Mouse (Mus musculus) ES-E14 (cell line): ENCODE results near the gene Mef2c. TPM values are rescaled to one million over a fixed set of nuclear protein-coding genes. Genes with fewer than 3 reads are reported as not detected.

Experiments used
- DNase-seq: peaks from one replicate; pipeline ENCODE4 v3.0.0-alpha.2; 2013; ENCODE audit warnings: low read depth, low spot score
- H3K27ac ChIP-seq: 2 replicates; pipeline ENCODE4 v1.5.1; 2012; ENCODE audit warnings: low read depth, mild to moderate bottlenecking, low read length, moderate library complexity, mixed read lengths; ENCODE audit not compliant: poor library complexity, insufficient read depth, severe bottlenecking
- H3K36me3 ChIP-seq: 2 replicates; pipeline ENCODE4 v1.6.1; 2012; ENCODE audit warnings: mild to moderate bottlenecking, low read length, moderate library complexity, mixed read lengths; ENCODE audit not compliant: control insufficient read depth, poor library complexity, insufficient read depth, severe bottlenecking
- H3K4me1 ChIP-seq, 2 experiments: fragments of 150-350 bp in 1 of 2; sonication (generic) in 1 of 2; 2 replicates each; pipeline ENCODE4 v1.6.1; 2012; ENCODE audit warnings: low read length in 2 of 2, mild to moderate bottlenecking in 1 of 2, mixed read lengths in 1 of 2; ENCODE audit not compliant: control insufficient read depth in 2 of 2, insufficient read depth in 2 of 2, poor library complexity in 1 of 2
- H3K4me3 ChIP-seq, 2 experiments: fragments of 150-350 bp in 1 of 2; sonication (generic) in 1 of 2; 2 replicates each; pipeline ENCODE4 v1.5.1; 2012; ENCODE audit warnings: low read length in 2 of 2, low read depth in 1 of 2, mild to moderate bottlenecking in 1 of 2, mixed read lengths in 1 of 2; ENCODE audit not compliant: insufficient read depth in 1 of 2, poor library complexity in 1 of 2, severe bottlenecking in 1 of 2
- H3K9ac ChIP-seq: 2 replicates; pipeline ENCODE4 v1.6.1; 2012; ENCODE audit warnings: low read depth, mild to moderate bottlenecking, low read length, mixed read lengths; ENCODE audit not compliant: poor library complexity, insufficient read depth, severe bottlenecking
- H3K9me3 ChIP-seq: fragments of 150-350 bp; sonication (generic); 2 replicates; pipeline ENCODE4 v1.6.1; 2012; ENCODE audit warnings: low read depth, mild to moderate bottlenecking, low read length; ENCODE audit not compliant: control insufficient read depth, insufficient read depth
- CHD2 ChIP-seq: IDR thresholded peaks from 2 replicates; pipeline ENCODE4 v1.6.1; 2014; ENCODE audit warnings: mild to moderate bottlenecking, low read depth, low read length, inconsistent platforms
- HCFC1 ChIP-seq: IDR thresholded peaks from 2 replicates; pipeline ENCODE4 v1.6.1; 2012; ENCODE audit warnings: low read length, inconsistent platforms, borderline replicate concordance; ENCODE audit not compliant: insufficient read depth
- MAFK ChIP-seq: IDR thresholded peaks from 2 replicates; pipeline ENCODE4 v1.6.1; 2014; ENCODE audit warnings: mild to moderate bottlenecking, low read depth, low read length, inconsistent platforms; ENCODE audit not compliant: insufficient read depth
- ZC3H11A ChIP-seq: IDR thresholded peaks from 2 replicates; pipeline ENCODE4 v1.6.1; 2012; ENCODE audit warnings: low read depth, mild to moderate bottlenecking, inconsistent platforms, low read length, borderline replicate concordance
- ZNF384 ChIP-seq: IDR thresholded peaks from 2 replicates; pipeline ENCODE4 v1.6.1; 2012; ENCODE audit warnings: low read depth, low read length, inconsistent platforms
- in situ Hi-C, 2 experiments: fragments of 600-800 bp; cut with MboI; formaldehyde crosslinking; loops; one replicate each; pipeline ENCODE4 v1.15.1; 2025; ENCODE audit warnings: low sequenced_read_pairs in 2 of 2, inconsistent platforms in 1 of 2; ENCODE audit not compliant: unreplicated experiment in 2 of 2
- total RNA-seq: library from RNA; depleted of rRNA; stranded (reverse); fragments of 300-350 nt; gene quantifications from 2 replicates; pipeline ENCODE4 v1.2.3, GENCODE M21; 2012

Mef2c gene
- total RNA-seq, 1 experiment = 0.76 TPM

DNA sequence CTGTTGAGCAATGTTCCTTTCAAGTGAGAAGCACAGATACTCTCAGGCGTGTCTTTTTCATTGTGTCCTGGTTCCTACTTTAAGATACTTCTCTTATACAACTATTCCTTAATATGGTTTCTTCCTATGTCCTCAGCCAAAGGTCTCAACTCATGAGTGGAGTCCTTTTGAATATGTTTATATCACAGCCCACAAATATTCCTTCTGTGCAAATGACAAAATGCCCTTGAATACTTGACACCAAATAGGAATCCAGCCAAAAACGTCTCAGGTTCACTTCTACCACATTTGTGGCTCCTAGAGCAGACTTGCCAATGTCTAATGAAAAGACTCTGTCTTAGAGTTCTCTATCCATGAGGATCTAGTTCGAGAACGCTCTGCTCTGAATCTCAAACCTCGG, 21.7 kb upstream of the Mef2c start:
- no peaks in the 10 kb centered on the region for H3K4me1 ChIP-seq
- no peak overlapping the region for H3K4me3 ChIP-seq
- H3K9ac ChIP-seq = no peak overlapping the region
- H3K27ac ChIP-seq = no peak overlapping the region
- no peak for DNase-seq
- in situ Hi-C loops = no loop called here
- H3K9me3 ChIP-seq = no peaks in the 10 kb centered on the region
- TF ChIP-seq ZNF384 = no peak
- no peak for TF ChIP-seq MAFK
- TF ChIP-seq CHD2 = no peak
- no peak for TF ChIP-seq HCFC1
- no peak for TF ChIP-seq ZC3H11A
- H3K36me3 ChIP-seq = no peaks in the 10 kb centered on the region

GRCm38 (mm10) chr13:83484215-83484614, 19.6 kb upstream of the Mef2c start:
- H3K9ac ChIP-seq = no peak overlapping the region
- H3K9me3 ChIP-seq = no peaks in the 10 kb centered on the region
- no peak overlapping the region for H3K4me3 ChIP-seq
- no peaks in the 10 kb centered on the region for H3K4me1 ChIP-seq
- no peak for DNase-seq
- in situ Hi-C loops = no loop called here
- no peaks in the 10 kb centered on the region for H3K36me3 ChIP-seq
- no peak overlapping the region for H3K27ac ChIP-seq
- TF ChIP-seq CHD2 = no peak
- TF ChIP-seq HCFC1 = no peak
- TF ChIP-seq ZNF384 = no peak
- no peak for TF ChIP-seq ZC3H11A
- no peak for TF ChIP-seq MAFK

DNA sequence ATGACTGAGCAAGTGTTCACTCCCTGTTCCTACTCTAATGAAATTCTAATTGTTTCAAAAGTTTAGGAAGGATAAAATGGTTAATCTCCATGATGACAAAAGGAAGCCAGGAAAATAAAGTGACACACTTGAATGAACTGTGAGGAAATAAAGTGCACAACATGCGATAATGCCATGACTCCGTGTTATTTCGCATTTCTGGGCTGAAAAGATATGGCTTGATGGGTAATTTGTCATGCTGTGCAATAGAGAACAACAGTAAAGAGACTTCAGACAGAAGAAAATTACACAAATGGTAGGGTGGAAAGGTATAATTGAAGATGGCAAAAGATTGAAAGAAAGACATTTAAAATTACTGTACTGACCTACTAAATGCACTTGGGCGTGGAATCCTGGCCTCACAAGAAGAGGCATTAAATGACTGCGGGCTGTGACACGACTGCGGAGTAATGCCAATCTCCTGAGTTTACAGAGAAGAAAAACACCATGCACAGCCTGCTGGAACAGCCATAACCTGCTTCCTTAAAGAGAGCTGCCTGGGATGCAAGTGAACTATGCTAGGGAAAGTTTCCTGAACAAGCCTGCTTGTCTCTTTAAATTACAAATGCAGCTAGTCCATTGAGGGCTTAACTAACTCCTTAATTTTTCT, 19.0 kb upstream of the Mef2c start:
- DNase-seq = no peak
- H3K9ac ChIP-seq = no peak overlapping the region
- H3K27ac ChIP-seq = no peak overlapping the region
- in situ Hi-C loops = no loop called here
- H3K36me3 ChIP-seq = no peaks in the 10 kb centered on the region
- H3K4me1 ChIP-seq = no peaks in the 10 kb centered on the region
- H3K9me3 ChIP-seq = no peaks in the 10 kb centered on the region
- no peak for TF ChIP-seq HCFC1
- no peak for TF ChIP-seq CHD2
- no peak for TF ChIP-seq ZC3H11A
- no peak for TF ChIP-seq MAFK
- TF ChIP-seq ZNF384 = no peak
- H3K4me3 ChIP-seq = no peak overlapping the region

GRCm38 (mm10) chr13:83492051-83492450, 11.8 kb upstream of the Mef2c start:
- Histone ChIP-seq H3K36me3 (no peaks in the 10 kb centered on the region), H3K4me3 (no peak overlapping the region), H3K9ac (no peak overlapping the region), H3K27ac (no peak overlapping the region), H3K4me1 (no peaks in the 10 kb centered on the region), H3K9me3 (no peaks in the 10 kb centered on the region)
- no peak for DNase-seq
- in situ Hi-C loops = no loop called here
- TF ChIP-seq MAFK = no peak
- no peak for TF ChIP-seq ZC3H11A
- TF ChIP-seq ZNF384 = no peak
- no peak for TF ChIP-seq HCFC1
- no peak for TF ChIP-seq CHD2

GRCm38 (mm10) chr13:83497708-83498107, 6.1 kb upstream of the Mef2c start:
- Histone ChIP-seq H3K9me3 (no peaks in the 10 kb centered on the region), H3K9ac (no peak overlapping the region), H3K4me1 (no peaks in the 10 kb centered on the region), H3K36me3 (no peaks in the 10 kb centered on the region), H3K4me3 (no peak overlapping the region), H3K27ac (no peak overlapping the region)
- no peak for TF ChIP-seq ZNF384
- no peak for TF ChIP-seq HCFC1
- no peak for TF ChIP-seq ZC3H11A
- no peak for TF ChIP-seq MAFK
- TF ChIP-seq CHD2 = no peak
- in situ Hi-C loops = no loop called here
- no peak for DNase-seq
